Mouse (Mus musculus) lung, embryonic 14.5 days (tissue): ENCODE measurements around the gene Gm5741. TPM values are rescaled to one million over a fixed set of nuclear protein-coding genes. Genes with fewer than 3 reads are reported as not detected.

Experiments used
- ATAC-seq: fragments of 200-750 bp; cut with Nextera tagmentation; 2 replicates; pipeline ENCODE4 v1.8.0; 2017; ENCODE audit warnings: mild to moderate bottlenecking, moderate TSS enrichment, moderate library complexity; ENCODE audit not compliant: insufficient read depth
- DNase-seq: peaks from one replicate; pipeline ENCODE4 v3.0.0-alpha.2; 2015
- H3K27ac ChIP-seq: fragments of 300-500 bp; sonication (generic); 2 replicates; pipeline ENCODE4 v1.5.1; 2014; ENCODE audit warnings: low read depth, mild to moderate bottlenecking, moderate library complexity
- H3K27me3 ChIP-seq: fragments of 300-500 bp; sonication (generic); 2 replicates; pipeline ENCODE4 v1.6.1; 2014; ENCODE audit warnings: low read length, control low read depth; ENCODE audit not compliant: insufficient read depth
- H3K36me3 ChIP-seq: fragments of 300-500 bp; sonication (generic); 2 replicates; pipeline ENCODE4 v1.6.1; 2014; ENCODE audit warnings: control low read depth; ENCODE audit not compliant: insufficient read depth
- H3K4me1 ChIP-seq: fragments of 300-500 bp; sonication (generic); 2 replicates; pipeline ENCODE4 v1.6.1; 2014; ENCODE audit warnings: antibody characterized with exemption, control low read depth; ENCODE audit not compliant: insufficient read depth
- H3K4me2 ChIP-seq: fragments of 300-500 bp; sonication (generic); 2 replicates; pipeline ENCODE4 v1.6.1; 2014; ENCODE audit warnings: mild to moderate bottlenecking
- H3K4me3 ChIP-seq: fragments of 300-500 bp; sonication (generic); 2 replicates; pipeline ENCODE4 v1.5.1; 2014; ENCODE audit warnings: low read depth, low read length
- H3K9ac ChIP-seq: fragments of 300-500 bp; sonication (generic); 2 replicates; pipeline ENCODE4 v1.6.1; 2014
- H3K9me3 ChIP-seq: fragments of 300-500 bp; sonication (generic); 2 replicates; pipeline ENCODE4 v1.6.1; 2016; ENCODE audit warnings: low read depth, low read length, control low read depth
- CTCF ChIP-seq: IDR thresholded peaks from 2 replicates; pipeline ENCODE4 v1.5.1; 2016; ENCODE audit warnings: antibody characterized with exemption, low read depth
- WGBS: fragments of 180-500 bp; shearing (Covaris S2); extraction: QIAGEN DNeasy Blood & Tissue Kit; methylation state at CpG from one replicate; pipeline ENCODE4 v1.1.7; 2014; 5-methylcytosine and 5-hydroxymethylcytosine counted together
- polyA plus RNA-seq: library from polyadenylated mRNA; unstranded; fragments of >200 nt; fragmentation: Nextera tagmentation; extraction: Ambion mirVana; gene quantifications from 2 replicates; pipeline ENCODE4 v1.2.1, GENCODE M21; 2014

Gm5741 gene
- polyA plus RNA-seq, 1 experiment from 2014 or later, result 0.72 TPM

GRCm38 (mm10) chr8:85036381-85036717 is 31.4 kb downstream of the Gm5741 start:
- H3K4me2 ChIP-seq, result peak overlapping the region; percentile 93
- under 1% methylated on average over 9 of the region's 9 CpGs for WGBS
- H3K36me3 ChIP-seq, result peaks cover 44% of the 10 kb centered on the region
- peak; percentile 22 for ATAC-seq
- H3K9me3 ChIP-seq, result no peaks in the 10 kb centered on the region
- 0 out of 2 replicates have a peak, but pooled peaks cover 16% of the 10 kb centered on the region for H3K4me1 ChIP-seq
- peak overlapping the region; percentile 90 for H3K9ac ChIP-seq
- peak overlapping the region; percentile 83 for H3K4me3 ChIP-seq
- DNase-seq, result no peak
- H3K27me3 ChIP-seq, result no peaks in the 10 kb centered on the region
- peak overlapping the region; percentile 100 for H3K27ac ChIP-seq
- no peak for TF ChIP-seq CTCF

- peak overlapping the region; percentile 93 for H3K4me2 ChIP-seq
- H3K4me3 ChIP-seq, result peak overlapping the region; percentile 83
- peak overlapping the region; percentile 100 for H3K27ac ChIP-seq
- H3K9ac ChIP-seq, result peak overlapping the region; percentile 90
- under 1% methylated on average over 15 of the region's 15 CpGs for WGBS
- no peaks in the 10 kb centered on the region for H3K27me3 ChIP-seq
- H3K4me1 ChIP-seq, result 0 out of 2 replicates have a peak, but pooled peaks cover 16% of the 10 kb centered on the region
- DNase-seq (peak; percentile 55), ATAC-seq (peak; percentile 9)
- no peaks in the 10 kb centered on the region for H3K9me3 ChIP-seq
- H3K36me3 ChIP-seq, result peaks cover 43% of the 10 kb centered on the region
- TF ChIP-seq CTCF, result no peak
Measured at GRCm38 (mm10) chr8:85035728-85036310, 32.0 kb downstream of the Gm5741 start.

GRCm38 (mm10) chr8:85035165-85035727 is 32.5 kb downstream of the Gm5741 start:
- TF ChIP-seq CTCF, result no peak
- 4% methylated on average over 12 of the region's 12 CpGs for WGBS
- Histone ChIP-seq H3K9ac (peak overlapping the region; percentile 90), H3K4me3 (peak overlapping the region; percentile 83), H3K4me1 (0 out of 2 replicates have a peak, but pooled peaks cover 16% of the 10 kb centered on the region), H3K9me3 (no peaks in the 10 kb centered on the region), H3K4me2 (peak overlapping the region; percentile 93), H3K27me3 (no peaks in the 10 kb centered on the region), H3K36me3 (peaks cover 42% of the 10 kb centered on the region), H3K27ac (peak overlapping the region; percentile 100)
- ATAC-seq, result no peak
- no peak for DNase-seq

- no peak for ATAC-seq
Measured at GRCm38 (mm10) chr8:85034764-85035163, 33.0 kb downstream of the Gm5741 start.

GRCm38 (mm10) chr8:85033867-85034266 is 33.9 kb downstream of the Gm5741 start:
- no peak for TF ChIP-seq CTCF
- no peak overlapping the region for H3K9ac ChIP-seq
- 56% methylated on average over 1 of the region's 1 CpGs for WGBS
- no peak for ATAC-seq
- DNase-seq, result no peak
- no peak overlapping the region for H3K27ac ChIP-seq
- H3K27me3 ChIP-seq, result no peaks in the 10 kb centered on the region
- peaks cover 47% of the 10 kb centered on the region for H3K36me3 ChIP-seq
- peaks cover 16% of the 10 kb centered on the region; the same call in 1 of the 2 replicates for H3K4me1 ChIP-seq
- H3K4me2 ChIP-seq, result no peak overlapping the region; the same call in 1 of the 2 replicates
- H3K9me3 ChIP-seq, result no peaks in the 10 kb centered on the region
- H3K4me3 ChIP-seq, result no peak overlapping the region

More at GRCm38 (mm10) chr8:85034764-85035163, 33.0 kb downstream of the Gm5741 start:
- H3K4me3 ChIP-seq, result peak overlapping the region; percentile 83
- peak overlapping the region; percentile 90 for H3K9ac ChIP-seq
- H3K36me3 ChIP-seq, result peaks cover 42% of the 10 kb centered on the region
- H3K27ac ChIP-seq, result peak overlapping the region; percentile 100; the same call in 1 of the 2 replicates
- TF ChIP-seq CTCF, result no peak
- no peaks in the 10 kb centered on the region for H3K9me3 ChIP-seq
- H3K4me2 ChIP-seq, result peak overlapping the region; percentile 93
- WGBS, result under 1% methylated on average over 13 of the region's 13 CpGs
- no peaks in the 10 kb centered on the region for H3K27me3 ChIP-seq
- H3K4me1 ChIP-seq, result 0 out of 2 replicates have a peak, but pooled peaks cover 16% of the 10 kb centered on the region
- peak; percentile 95 for DNase-seq

GRCm38 (mm10) chr8:85032622-85033311 is 35.0 kb downstream of the Gm5741 start:
- Histone ChIP-seq H3K9me3 (no peaks in the 10 kb centered on the region), H3K4me2 (no peak overlapping the region), H3K4me3 (no peak overlapping the region), H3K27me3 (no peaks in the 10 kb centered on the region), H3K4me1 (peaks cover 20% of the 10 kb centered on the region), H3K27ac (no peak overlapping the region), H3K9ac (no peak overlapping the region), H3K36me3 (peaks cover 48% of the 10 kb centered on the region)
- ATAC-seq (no peak), DNase-seq (no peak)
- 78% methylated on average over 4 of the region's 4 CpGs for WGBS
- TF ChIP-seq CTCF, result no peak

- H3K9ac ChIP-seq, result no peak overlapping the region
- H3K4me2 ChIP-seq, result peak overlapping the region; percentile 70; the same call in 1 of the 2 replicates
- H3K9me3 ChIP-seq, result no peaks in the 10 kb centered on the region
- peak overlapping the region; percentile 100; the same call in 1 of the 2 replicates for H3K4me3 ChIP-seq
- no peaks in the 10 kb centered on the region for H3K27me3 ChIP-seq
- no peak for DNase-seq
- ATAC-seq, result no peak
- TF ChIP-seq CTCF, result no peak
- 78% methylated on average over 14 of the region's 14 CpGs for WGBS
- peaks cover 48% of the 10 kb centered on the region for H3K36me3 ChIP-seq
- peaks cover 18% of the 10 kb centered on the region for H3K4me1 ChIP-seq
- H3K27ac ChIP-seq, result no peak overlapping the region
Measured at GRCm38 (mm10) chr8:85029271-85029670, 38.5 kb downstream of the Gm5741 start.
